Mouse (Mus musculus): ENCODE data around the gene Olfr1371. TPM values are rescaled to one million over a fixed set of nuclear protein-coding genes. Genes with fewer than 3 reads are reported as not detected.
A peak's percentile ranks its signal among the peaks of the same experiment; 100 is the strongest.

Olfr1371 gene
- not detected for total RNA-seq (2021)
- long read RNA-seq, experiment 1, result 0 reads
- long read RNA-seq, experiment 2, result 0 reads

DNA sequence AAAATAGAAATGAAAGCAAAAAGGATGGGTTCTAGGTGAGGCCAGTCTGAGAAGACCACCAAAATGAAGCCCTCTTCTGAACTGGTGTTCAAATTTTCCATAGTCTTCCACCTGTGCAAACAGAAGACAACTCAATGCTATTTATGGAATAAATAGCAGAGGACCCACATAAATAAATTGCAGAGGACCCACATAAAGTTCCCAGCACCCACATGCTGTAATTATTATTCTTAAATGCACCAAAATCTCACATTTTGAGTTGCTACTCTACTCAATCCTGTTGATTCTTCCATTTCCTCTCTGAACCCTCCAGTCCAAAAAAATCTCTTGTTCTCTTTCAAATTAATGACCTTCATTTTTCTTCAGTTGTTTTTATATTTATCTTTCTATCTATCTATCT, at the start of gene Olfr1371:
Gene Olfr1371, minus strand, starts transcription at position 101 of the 400 bp plus-strand sequence.
- DNase-seq (ENCODE audit: low spot score in 2 of 2), result no peak

DNA sequence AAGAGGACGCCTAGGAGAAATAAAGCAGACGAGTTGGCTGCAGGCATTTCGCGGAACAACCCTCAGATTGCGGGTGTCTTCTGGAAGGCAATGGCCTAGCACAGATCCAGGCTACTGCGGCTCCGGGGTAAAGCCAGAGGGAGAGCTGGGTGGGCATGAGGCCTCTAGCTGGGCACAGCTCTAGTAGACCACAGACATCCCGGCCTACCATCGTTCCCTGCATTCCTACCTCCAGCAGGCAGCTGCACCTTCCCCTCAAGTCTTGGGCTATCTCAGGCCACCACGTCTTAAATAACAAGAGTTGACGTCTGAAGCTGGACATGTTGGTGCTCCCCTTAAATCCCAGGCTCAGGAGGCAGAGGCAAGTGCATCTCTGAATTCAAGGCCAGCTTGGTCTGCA, 48.6 kb upstream of the Olfr1371 start:
- DNase-seq (ENCODE audit: low spot score in 2 of 2), result no peak

DNA sequence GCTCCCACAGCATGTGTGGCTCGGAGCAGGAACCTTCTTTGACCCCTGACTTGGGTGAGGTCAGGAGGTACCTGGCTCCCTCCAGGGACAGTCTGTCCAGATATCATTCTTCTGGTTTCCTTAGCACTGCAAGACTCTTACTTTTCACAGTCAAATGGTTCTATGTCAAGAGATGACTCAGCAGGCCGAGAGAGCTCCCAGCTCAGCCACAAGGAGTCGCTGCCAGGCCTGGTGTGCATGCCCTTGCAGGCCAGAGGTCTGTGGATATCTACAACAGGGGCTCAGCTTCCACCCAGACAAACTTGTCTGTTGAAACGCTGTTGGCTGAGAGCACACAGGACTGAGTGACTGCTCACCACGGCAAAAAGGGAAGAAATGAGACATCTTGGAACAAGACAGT, 48.1 kb upstream of the Olfr1371 start:
- no peak for DNase-seq (ENCODE audit: low spot score in 2 of 2)

DNA sequence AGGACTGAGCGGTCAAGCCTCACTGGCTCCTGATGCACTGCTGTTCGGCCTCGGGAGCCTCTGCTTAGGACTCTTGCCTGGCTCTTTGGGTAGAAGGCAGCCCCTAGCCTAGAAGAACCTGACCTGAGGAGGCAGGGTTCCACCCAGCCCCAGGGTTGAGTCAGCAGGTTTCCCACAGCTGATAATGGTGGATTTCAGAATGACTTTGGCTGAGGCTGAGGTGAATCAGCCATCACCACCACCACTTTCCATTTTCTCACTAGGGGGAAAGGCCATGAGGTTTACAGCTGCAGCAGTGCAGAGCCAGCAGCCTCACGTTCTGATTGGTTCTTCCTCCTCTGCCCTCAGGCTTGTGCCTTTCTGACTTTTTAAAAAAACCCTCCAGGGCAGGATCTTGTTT, 47.1 kb upstream of the Olfr1371 start:
- no peak for DNase-seq (ENCODE audit: low spot score in 2 of 2)

DNA sequence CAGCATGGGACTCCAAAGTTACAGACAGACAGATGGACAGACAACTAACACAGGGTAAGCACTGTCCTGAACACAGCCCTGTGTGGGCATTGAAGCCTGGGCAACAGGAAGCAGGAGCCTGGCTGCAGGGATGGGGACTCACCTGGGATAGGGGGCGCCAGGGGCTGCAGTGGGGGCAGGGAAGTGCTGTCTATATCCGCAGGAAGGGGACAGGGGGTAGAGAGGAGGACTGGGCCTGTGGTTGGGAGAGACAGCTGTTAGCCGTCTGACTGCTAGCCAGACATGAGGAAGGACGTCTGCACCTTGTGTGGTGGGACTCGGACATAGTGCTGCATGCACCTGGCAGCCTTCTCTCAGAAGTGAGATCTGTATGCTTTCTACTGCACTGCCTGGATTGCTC, 44.9 kb upstream of the Olfr1371 start:
- no peak for DNase-seq (ENCODE audit: low spot score in 2 of 2)

DNA sequence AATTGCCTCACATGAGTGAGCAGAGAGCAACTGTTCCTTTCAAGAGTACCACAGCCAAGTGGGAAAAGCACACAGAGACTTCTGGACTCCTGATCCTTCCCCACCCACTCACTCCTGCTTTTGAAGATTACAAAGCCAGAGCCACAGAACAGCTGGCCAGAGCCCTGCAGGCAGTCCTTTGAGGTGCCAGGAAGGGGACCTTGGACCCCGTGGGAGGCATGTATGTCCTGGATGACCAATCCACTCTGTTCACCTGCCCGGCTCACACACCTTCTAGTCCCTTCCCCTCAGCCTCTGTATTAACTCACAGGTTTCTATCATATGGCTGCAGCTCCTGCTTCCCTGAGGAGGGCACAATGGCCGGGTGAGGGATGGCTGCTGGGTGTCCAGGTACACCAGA, 43.6 kb upstream of the Olfr1371 start:
- DNase-seq (ENCODE audit: low spot score in 2 of 2), result no peak

DNA sequence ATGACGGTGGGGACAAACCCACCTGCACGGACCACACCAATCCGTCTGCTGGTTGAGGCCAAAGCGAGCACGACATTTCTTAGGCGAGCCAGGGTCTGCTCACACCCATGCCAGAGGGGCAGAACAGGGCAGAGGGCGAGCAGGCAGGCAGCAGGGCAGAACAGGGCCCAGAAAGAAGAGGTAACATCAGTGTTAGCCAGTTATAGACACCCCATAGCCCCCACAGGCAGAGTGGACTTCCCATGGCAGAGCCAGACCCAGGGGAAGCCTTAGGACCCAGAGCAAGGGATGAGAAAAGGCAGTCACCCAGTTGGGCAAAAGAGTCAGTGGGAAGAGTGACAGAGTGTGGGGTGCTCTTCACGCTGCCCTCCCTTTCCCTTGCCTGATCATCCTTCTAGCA, 41.3 kb upstream of the Olfr1371 start:
- no peak for DNase-seq (ENCODE audit: low spot score in 2 of 2)

DNA sequence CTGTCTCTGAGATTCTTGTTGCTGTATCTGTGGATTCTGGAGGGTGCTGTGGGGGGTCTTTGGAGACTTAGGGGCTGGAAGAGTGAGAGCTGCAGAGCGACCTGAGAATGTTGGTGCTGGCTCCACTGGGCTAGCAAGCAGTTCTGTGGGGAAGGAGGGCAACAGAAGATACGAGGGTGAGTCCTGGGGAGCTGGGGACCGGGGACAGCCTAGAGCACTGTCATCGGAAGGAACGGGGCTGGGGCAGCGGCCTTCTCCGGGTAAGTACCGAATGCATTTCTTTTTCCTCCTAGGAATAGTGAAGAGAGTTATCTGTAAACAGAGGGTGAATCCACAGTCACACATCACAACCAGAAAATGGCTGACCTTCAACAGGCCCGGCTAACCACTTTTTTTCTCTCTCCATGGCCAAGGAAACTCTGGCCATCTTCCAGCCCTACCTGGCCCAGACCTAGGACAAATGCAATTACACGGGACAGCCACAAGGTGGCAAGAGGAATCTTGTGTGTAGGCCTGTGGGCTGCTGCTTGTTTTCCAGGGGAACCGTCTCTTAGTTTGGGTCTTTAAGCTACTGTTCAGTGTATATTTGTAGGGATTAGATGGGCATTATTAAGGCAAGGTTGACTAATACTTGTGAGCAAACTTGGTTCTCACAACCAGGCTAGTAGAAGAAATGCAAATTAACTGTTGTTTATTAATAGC, 40.0 kb upstream of the Olfr1371 start:
- DNase-seq (ENCODE audit: low spot score in 2 of 2), result peak; percentile 53 to 55

DNA sequence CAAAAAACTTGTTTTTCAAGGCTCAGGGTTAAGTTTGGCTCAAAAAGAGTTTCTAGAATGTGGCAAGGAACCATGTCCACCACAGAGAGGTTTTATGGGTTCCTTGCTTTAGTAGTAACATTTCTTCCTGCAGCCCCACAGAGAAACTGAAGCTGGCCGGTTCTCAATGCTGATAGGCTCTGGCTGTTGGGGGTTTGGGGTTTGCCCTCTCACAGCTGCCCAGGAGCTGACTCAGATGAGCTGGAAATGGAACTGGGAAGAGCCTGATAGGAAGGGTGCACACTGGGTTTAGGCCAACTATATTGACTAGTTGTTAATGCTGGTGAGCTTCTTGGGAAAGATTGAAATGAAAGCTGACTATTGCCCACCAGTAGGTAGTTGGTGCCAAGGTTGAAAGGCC, 38.9 kb upstream of the Olfr1371 start:
- no peak for DNase-seq (ENCODE audit: low spot score in 2 of 2)

DNA sequence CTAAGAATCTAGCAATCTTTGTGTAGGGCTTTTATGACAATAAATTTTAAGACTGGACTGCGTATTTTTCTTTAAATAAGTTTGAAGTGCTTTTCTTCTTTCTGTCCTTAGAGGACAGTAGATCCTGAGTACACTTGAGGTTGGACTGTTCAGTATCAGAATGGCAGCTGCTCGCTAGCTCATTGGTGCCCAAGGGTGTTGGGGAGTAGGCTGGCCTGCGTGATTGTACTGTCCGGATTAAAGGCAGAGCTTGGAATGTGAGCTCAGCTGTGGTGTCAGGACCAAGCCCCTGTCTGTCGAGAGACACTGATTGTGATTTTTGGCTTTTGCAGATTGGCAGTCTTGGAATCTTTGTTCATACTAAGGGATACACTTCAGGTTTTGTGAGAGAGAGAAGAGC, 38.0 kb upstream of the Olfr1371 start:
- DNase-seq (ENCODE audit: low spot score in 2 of 2), result no peak

DNA sequence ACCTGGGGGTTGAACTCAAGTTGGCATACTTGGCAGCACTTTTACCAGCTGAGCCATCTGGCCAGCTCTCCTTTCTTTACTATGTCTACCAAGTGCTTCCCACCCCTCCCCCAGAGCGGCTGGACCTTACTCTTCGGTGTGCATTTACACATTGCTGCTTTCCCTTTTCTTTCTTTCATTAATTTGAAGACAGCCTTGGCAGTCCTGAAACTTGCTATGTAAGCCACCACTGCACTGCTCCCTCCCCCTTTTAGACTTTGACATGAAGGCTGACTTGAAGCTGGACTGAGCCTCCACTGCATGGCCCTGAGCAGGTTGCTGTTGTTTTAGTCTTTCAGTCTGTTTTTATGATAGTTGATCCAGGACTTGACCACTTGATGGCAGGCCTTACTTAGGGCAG, 35.7 kb upstream of the Olfr1371 start:
- no peak for DNase-seq (ENCODE audit: low spot score in 2 of 2)

DNA sequence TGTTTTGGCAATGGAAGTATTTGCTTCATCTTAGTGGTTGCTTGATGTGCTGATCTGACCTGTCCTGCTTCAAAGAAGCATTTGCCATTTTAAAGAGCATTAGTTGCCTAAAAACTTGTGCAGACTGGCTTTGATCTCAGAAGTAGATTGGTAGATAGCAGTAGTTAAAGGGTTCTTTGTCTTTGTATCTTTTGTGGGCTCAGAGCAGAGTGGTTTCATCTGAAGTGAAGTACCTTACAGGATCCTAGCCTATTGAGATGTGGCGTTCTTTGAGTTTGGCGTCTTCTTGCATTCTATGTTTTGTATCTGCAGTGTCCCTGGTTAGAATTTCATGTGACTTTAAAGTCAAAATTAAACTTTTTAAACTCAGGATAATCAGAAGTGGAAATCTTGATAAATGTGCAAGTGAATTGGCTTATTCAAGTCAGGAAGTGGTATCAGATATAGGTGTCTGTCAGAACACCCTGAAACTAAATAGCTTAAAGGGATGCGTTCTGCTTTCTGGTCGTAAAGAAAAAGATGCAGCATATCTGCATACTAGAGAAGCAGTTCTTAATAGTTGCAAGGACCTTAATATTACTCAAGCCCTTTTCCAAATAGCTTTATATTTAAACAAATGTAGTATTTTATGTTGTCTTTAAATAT, 27.2 kb upstream of the Olfr1371 start:
- DNase-seq (ENCODE audit: low spot score in 2 of 2), result no peak

DNA sequence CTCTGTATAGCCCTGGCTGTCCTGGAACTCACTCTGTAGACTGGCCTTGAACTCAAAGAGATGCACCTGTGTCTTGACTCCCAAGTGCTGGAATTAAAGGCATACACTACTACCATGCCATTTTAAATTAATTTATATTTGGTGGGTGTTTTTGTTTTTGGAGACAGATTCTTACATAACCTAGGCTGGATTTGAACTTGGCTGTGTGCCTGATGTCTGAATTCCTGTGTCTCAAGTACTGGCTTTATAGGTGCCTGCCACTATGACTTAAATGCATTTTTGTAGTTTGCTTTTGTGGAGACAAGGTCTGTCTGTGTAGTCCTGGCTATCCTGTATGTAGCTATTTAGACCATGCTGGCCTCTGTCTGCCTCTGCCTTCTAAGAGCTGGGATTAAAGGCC, 20.7 kb upstream of the Olfr1371 start:
- no peak for DNase-seq (ENCODE audit: low spot score in 2 of 2)

DNA sequence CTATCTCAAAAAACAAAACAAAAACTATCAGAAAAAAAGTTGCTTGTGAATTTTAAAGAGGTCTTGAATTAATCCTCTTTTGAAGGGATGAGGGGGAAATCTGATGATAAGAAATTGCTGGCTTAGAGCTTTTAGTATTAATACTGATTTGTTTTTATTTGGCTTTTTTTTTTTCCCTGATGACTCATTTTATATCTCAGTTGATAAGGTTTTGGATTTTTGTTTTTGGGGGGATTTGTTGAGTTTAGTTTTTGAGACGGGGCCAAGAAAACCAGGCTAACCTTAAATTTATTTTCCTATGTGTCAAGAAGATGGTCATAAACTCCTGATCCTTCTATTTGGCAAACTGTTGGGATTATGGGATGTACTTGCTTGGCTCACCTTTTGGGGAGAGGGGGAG, 20.1 kb upstream of the Olfr1371 start:
- no peak for DNase-seq (ENCODE audit: low spot score in 2 of 2)

DNA sequence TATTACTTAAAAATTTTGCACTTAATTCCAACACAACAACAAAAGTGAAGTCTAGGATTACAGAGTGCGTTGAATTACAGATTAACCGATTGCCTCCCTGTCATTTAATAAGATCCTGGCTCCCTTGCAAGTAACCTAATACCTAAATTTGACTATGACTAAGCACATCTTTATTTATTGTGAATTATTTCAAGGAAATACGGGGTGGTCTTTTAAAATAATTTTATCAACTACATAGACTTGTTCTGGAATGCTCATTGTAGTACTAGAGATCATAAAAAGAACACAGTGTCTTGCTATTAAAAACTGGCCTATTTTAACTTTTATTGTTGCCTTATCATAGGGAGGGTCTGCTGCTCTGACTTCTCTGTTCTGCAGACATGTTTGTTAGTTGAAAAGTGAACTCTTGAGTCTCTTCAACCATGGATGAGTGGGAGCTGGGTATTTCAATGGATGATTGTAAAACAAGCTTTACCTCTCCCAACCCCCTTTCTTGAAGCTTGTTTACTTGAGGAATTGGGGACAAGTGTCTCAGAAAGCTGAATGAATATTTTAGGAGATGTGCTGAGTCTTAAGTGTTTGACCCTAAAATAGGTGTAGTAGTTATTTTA, 19.4 kb upstream of the Olfr1371 start:
- DNase-seq (ENCODE audit: low spot score in 2 of 2), result no peak

DNA sequence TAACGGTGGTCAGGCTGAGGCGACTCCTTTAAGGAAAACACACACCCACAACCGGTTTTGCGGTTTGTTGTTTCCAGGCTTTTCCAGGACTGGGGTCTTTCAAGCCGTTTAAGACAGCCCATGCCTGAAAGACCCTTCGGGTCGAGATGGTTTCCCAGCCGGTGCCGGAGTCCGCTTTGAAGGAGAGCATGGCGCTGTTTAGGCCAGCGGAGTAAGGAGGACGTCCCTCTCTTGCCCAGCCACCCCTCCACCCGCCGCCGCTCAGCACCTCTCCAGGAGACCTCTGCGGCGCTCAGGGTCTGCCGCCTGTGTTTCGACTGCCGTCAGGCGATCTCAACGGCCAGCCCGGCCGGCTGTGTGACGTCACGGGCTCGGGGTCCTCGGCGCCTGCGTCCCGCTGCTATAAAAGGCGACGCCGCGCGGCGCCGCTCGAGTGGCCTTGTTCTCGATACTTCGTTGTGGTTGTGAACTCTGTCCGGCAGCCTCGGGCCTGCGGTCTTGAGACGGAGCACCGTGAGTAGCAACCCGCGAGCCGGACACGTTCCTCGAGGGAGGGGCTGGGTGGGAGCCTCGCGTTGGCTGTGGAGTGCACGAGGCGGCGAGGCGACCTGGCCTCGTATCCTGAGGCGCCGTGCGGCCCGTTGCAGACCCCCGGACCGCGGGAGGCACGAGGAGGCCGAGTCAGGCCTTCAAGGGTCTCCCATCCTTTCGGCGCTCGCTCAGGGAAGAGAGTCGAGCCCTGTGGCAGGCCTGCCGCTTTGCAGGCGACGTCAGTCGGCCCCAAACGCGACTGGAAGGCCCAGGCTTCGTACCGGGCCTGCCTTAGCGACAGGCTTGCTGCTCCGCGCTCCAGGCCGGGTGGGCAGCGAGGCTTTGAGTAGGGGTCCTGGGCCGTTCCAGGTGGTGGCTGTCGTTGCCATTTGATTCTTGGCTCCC, 18.1 kb upstream of the Olfr1371 start, which contains the start of gene Skp1a:
Gene Skp1a, plus strand, starts transcription at position 390 of the 936 bp plus-strand sequence.
- peak; percentile 88 to 93 for DNase-seq (ENCODE audit: low spot score in 2 of 2)

DNA sequence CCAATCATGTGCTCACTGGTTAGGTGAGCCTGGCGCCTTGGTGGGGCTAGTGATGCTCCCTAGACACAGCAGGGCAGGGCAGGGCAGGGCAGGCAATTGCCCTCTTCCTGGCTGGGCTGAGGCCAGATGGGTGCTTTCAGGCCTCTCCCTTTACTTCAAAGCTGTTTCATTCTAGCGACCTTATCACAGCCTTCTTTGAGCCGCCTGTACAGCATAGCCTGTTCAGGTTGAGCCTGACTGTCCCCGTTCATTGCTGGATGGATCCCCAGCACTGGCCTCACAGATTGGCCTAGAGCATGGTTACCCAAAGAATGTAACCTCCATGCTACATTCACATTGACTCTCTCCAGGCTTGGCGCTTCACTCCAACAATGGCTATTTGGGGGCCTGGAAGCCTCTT, 16.9 kb upstream of the Olfr1371 start:
- no peak for DNase-seq (ENCODE audit: low spot score in 2 of 2)

DNA sequence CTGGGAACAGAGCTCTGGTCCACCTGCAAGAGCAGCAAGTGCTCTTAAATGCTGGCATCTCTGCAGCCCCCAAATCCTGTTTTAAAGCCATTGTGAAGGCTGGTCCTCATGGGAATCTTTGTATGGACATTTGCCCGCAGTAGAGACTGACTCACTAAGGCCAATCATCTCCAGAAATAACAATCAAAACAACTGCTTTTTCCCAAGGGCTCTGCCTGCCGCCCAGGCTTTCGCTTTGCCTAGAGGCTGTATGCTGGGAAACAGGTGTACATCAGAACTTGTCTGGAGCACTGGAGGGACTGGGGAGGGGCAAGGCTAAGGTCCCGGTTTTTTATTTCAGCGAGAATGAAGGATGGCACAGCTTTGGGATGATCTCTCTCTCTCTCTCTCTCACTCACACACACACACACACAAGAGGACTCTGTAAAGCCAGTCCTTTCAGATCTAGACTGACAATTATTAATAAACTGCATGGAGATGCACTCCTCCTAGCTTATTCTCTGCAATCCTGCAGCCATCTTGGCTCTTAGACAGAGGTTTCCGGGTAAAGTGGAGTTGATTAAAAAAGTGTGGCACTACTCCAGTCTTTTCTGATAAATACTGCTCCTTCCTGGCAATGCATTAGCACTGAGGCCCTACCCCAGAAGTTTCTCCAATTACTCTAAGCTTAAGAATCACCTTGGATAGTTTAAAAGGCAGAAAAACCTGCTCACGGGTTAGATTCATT, 15.1 kb upstream of the Olfr1371 start:
- no peak for DNase-seq (ENCODE audit: low spot score in 2 of 2)

DNA sequence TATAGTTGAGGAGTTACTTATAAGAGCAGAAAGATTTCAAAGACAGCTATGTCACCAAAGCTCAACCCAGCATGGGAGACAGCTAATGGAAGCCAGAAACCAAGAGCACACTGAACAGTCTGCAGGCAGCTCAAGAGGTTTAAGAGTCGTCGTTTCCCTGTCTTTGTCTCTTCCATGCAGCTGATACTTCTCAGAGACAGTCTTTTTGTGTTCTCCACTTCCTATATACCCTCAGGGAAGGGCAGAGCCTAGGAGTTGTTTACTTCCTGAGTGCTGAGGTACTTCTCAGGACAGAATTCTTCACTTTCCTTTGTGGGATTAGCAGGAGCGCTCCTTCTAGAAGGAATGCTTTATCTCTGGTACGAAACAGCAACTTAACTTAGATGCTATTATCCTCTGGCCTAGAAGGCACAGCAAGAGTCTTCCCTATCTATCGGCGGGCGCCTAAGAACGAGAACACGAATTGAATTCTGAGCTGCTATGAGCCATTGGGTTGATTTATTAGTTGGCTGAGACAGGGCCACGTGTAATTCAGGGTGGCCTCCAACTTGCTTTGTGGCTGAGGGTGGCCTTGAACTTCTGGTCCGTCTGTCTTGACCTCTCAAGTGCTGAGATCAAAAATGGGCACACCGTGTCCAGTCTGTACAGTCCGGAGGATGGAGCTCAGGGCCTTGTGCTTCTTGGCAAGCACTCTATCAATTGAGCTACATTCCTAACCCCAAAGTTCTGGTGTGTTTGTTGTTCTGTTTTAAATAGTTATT, 13.9 kb upstream of the Olfr1371 start:
- no peak for DNase-seq (ENCODE audit: low spot score in 2 of 2)

DNA sequence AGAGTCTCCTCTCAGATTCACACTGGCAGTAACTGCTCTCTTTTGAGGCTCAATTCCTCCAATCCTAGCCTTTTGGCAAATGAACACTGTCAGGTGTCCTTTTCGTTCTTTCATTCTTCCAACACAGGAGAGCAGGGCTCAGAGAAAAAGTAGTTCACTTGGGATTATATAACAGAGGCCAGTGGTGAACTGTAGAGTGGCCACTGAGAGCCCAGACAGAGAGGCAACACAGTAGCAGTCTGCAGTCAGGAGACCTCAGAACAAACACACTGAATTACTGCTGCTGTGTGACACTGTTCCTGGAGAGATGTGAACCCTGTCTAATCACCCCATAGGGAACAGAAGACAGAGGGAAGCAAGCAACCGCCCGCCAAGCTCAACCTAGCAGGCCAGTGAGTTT, 13.3 kb upstream of the Olfr1371 start:
- DNase-seq (ENCODE audit: low spot score in 2 of 2), result no peak
